Mouse (Mus musculus) spleen, adult 2 months (tissue): ENCODE measurements around the gene Larp1.

ENCODE experiments used
- CTCF ChIP-seq: fragments of 200-500 bp; IDR thresholded peaks from 2 replicates; pipeline ENCODE4 v1.5.1; 2011; ENCODE audit warnings: mild to moderate bottlenecking, inconsistent platforms; ENCODE audit not compliant: insufficient read depth, insufficient read length, insufficient replicate concordance; ENCODE audit errors: extremely low read depth
- POLR2A ChIP-seq: fragments of 200-500 bp; IDR thresholded peaks from 2 replicates; pipeline ENCODE4 v1.6.1; 2011; ENCODE audit warnings: low read depth, low read length, inconsistent platforms

- no peak for TF ChIP-seq POLR2A
- no peak for TF ChIP-seq CTCF
Measured at GRCm38 (mm10) chr11:57970541-57970940, 38.3 kb upstream of the Larp1 start.
